Mouse (Mus musculus): ENCODE results near the gene Esd. TPM values are rescaled to one million over a fixed set of nuclear protein-coding genes. Genes with fewer than 3 reads are reported as not detected.

The Esd gene
- total and polyA plus RNA-seq, 2 experiments from 2014 or later: 287 to 352 TPM

- peaks cover 45% of the 10 kb centered on the region for H3K36me3 ChIP-seq (replicated peaks; ENCODE audit: control insufficient read depth, insufficient read depth, low read length)
- TF ChIP-seq EP300 (IDR thresholded peaks at IDR 0.05; ENCODE audit: low read depth): no peak
- no peak for TF ChIP-seq CTCF (IDR thresholded peaks at IDR 0.05; ENCODE audit: low read depth)
- H3K9ac ChIP-seq (replicated peaks; ENCODE audit: low read depth, low read length): no peak overlapping the region
Observed at GRCm38 (mm10) chr14:74774046-74774619, 42.0 kb downstream of the Esd start.

DNA sequence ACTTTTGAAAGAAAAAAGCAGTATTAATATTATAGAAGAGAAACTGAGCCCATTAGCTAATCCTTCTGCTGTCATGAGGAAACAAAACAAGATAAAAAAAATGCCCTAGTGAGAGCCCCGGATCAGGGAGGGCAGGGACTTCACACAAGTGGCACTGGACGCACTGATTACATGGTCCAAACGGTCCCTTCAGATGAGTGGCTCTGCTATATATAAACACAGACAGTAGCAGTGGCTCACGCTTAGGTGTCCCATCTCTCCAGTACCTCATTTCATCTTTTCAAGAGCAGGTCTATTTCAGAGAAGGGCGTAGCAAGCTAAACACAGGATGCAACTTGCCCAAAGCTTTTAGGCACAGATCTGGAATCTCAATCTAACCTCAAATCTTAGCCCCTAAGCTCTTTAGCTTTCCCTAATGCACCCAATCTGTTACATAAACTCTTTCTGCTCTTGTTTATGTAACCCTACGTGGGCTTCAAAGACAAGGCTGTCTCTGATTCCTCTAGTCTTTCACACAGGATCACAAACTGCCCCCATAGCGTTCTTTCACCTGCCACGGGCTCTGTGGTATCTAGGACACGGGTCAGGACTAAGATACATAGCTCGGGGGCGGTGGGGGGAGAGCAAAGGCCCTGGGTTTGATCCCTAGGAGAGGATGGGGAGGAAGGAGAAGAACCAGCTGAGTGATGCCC lies 52.3 kb downstream of the Esd start:
- H3K9ac ChIP-seq (replicated peaks; ENCODE audit: low read depth, low read length): no peak overlapping the region
- TF ChIP-seq EP300 (IDR thresholded peaks at IDR 0.05; ENCODE audit: low read depth) (no peak), CTCF (IDR thresholded peaks at IDR 0.05; ENCODE audit: low read depth) (no peak)
- H3K4me2 ChIP-seq (ENCODE audit: low read depth, low read length): no peak overlapping the region
- H3K4me3 ChIP-seq (ENCODE audit: low read depth, low read length): no peak overlapping the region
- ATAC-seq (ENCODE audit: insufficient read depth, low read depth): peak; percentile 69
- peaks cover 6% of the 10 kb centered on the region; the same call in 1 of the 2 replicates for H3K4me1 ChIP-seq (ENCODE audit: control insufficient read depth, insufficient read depth)
- H3K27me3 ChIP-seq (ENCODE audit: control insufficient read depth, insufficient read depth, low read length): no peaks in the 10 kb centered on the region
- no peaks in the 10 kb centered on the region for H3K9me3 ChIP-seq (replicated peaks; ENCODE audit: control insufficient read depth, low read length)
- no peak overlapping the region for H3K27ac ChIP-seq (ENCODE audit: low read depth)
- WGBS: 61% methylated on average over 11 of the region's 11 CpGs
- DNase-seq (ENCODE audit: low spot score): no peak
- peaks cover 31% of the 10 kb centered on the region for H3K36me3 ChIP-seq (replicated peaks; ENCODE audit: control insufficient read depth, insufficient read depth, low read length)

More at GRCm38 (mm10) chr14:74774046-74774619, 42.0 kb downstream of the Esd start:
- WGBS: 82% methylated on average over 10 of the region's 10 CpGs
- H3K4me2 ChIP-seq (ENCODE audit: low read depth, low read length): no peak overlapping the region
- H3K27me3 ChIP-seq (ENCODE audit: control insufficient read depth, insufficient read depth, low read length): no peaks in the 10 kb centered on the region
- no peak overlapping the region for H3K27ac ChIP-seq (ENCODE audit: low read depth)
- no peaks in the 10 kb centered on the region for H3K4me1 ChIP-seq (ENCODE audit: control insufficient read depth, insufficient read depth)
- no peak overlapping the region for H3K4me3 ChIP-seq (ENCODE audit: low read depth, low read length)
- H3K9me3 ChIP-seq (replicated peaks; ENCODE audit: control insufficient read depth, low read length): 0 out of 2 replicates have a peak, but pooled peaks cover 4% of the 10 kb centered on the region
- ATAC-seq (ENCODE audit: insufficient read depth, low read depth) (no peak), DNase-seq (ENCODE audit: low spot score) (no peak)

DNA sequence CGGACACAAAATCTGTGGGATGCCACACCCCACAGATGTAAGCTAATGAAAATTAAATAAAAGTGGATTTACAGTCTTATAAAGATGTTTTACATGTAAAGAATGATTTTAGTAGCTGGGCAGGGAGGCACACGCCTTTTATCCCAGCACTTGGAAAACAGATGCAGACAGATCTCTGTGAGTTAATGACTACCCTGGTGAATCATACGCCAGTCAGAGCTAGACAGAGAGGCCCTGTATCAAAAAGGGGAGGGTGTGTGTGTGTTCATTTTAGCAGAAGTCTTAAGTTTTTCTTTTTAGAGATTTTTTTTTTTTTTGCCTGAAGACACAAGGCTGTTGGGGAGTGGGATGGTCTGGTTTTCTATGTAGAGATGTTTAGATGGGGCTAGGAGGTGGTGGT lies 55.6 kb downstream of the Esd start:
- Histone ChIP-seq H3K4me2 (ENCODE audit: low read depth, low read length) (no peak overlapping the region), H3K9ac (replicated peaks; ENCODE audit: low read depth, low read length) (no peak overlapping the region), H3K4me1 (ENCODE audit: control insufficient read depth, insufficient read depth) (peaks cover 6% of the 10 kb centered on the region; the same call in 1 of the 2 replicates), H3K27ac (ENCODE audit: low read depth) (no peak overlapping the region), H3K9me3 (replicated peaks; ENCODE audit: control insufficient read depth, low read length) (no peaks in the 10 kb centered on the region), H3K4me3 (ENCODE audit: low read depth, low read length) (no peak overlapping the region), H3K36me3 (replicated peaks; ENCODE audit: control insufficient read depth, insufficient read depth, low read length) (peaks cover 33% of the 10 kb centered on the region), H3K27me3 (ENCODE audit: control insufficient read depth, insufficient read depth, low read length) (no peaks in the 10 kb centered on the region)
- ATAC-seq (ENCODE audit: insufficient read depth, low read depth) (no peak), DNase-seq (ENCODE audit: low spot score) (no peak)
- 91% methylated on average over 3 of the region's 3 CpGs for WGBS
- no peak for TF ChIP-seq EP300 (IDR thresholded peaks at IDR 0.05; ENCODE audit: low read depth)
- TF ChIP-seq CTCF (IDR thresholded peaks at IDR 0.05; ENCODE audit: low read depth): no peak

DNA sequence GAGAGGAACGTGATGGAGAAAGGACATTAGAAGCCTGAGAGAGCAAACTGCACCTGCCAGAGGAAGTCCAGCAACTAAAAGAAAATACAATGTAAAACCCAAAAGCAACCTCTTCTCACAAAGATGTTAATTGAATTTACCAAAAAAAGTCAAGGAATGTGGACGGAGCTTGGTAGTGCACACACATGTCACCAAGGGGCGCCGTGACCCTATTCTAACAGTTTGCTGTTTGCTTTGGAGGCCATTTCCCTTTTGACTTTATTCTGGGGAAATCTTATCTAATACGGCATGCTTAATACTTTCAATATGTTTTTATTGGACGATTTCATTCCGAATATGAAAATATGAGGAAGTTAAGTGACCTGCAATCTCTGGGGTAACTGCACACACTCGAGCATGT lies 56.7 kb downstream of the Esd start:
- Histone ChIP-seq H3K4me3 (ENCODE audit: low read depth, low read length) (no peak overlapping the region), H3K27ac (ENCODE audit: low read depth) (no peak overlapping the region), H3K27me3 (ENCODE audit: control insufficient read depth, insufficient read depth, low read length) (no peaks in the 10 kb centered on the region), H3K4me2 (ENCODE audit: low read depth, low read length) (no peak overlapping the region), H3K4me1 (ENCODE audit: control insufficient read depth, insufficient read depth) (peaks cover 6% of the 10 kb centered on the region; the same call in 1 of the 2 replicates), H3K9ac (replicated peaks; ENCODE audit: low read depth, low read length) (no peak overlapping the region), H3K9me3 (replicated peaks; ENCODE audit: control insufficient read depth, low read length) (no peaks in the 10 kb centered on the region), H3K36me3 (replicated peaks; ENCODE audit: control insufficient read depth, insufficient read depth, low read length) (peaks cover 36% of the 10 kb centered on the region)
- 71% methylated on average over 8 of the region's 8 CpGs for WGBS
- ATAC-seq (ENCODE audit: insufficient read depth, low read depth): no peak
- TF ChIP-seq CTCF (IDR thresholded peaks at IDR 0.05; ENCODE audit: low read depth) (peak; percentile 40), EP300 (IDR thresholded peaks at IDR 0.05; ENCODE audit: low read depth) (no peak)
- no peak for DNase-seq (ENCODE audit: low spot score)

- DNase-seq (ENCODE audit: low spot score) (no peak), ATAC-seq (ENCODE audit: insufficient read depth, low read depth) (no peak)
- H3K9me3 ChIP-seq (replicated peaks; ENCODE audit: control insufficient read depth, low read length): no peaks in the 10 kb centered on the region
- H3K36me3 ChIP-seq (replicated peaks; ENCODE audit: control insufficient read depth, insufficient read depth, low read length): peaks cover 32% of the 10 kb centered on the region
- no peak overlapping the region for H3K4me3 ChIP-seq (ENCODE audit: low read depth, low read length)
- no peak overlapping the region for H3K9ac ChIP-seq (replicated peaks; ENCODE audit: low read depth, low read length)
- no peaks in the 10 kb centered on the region for H3K4me1 ChIP-seq (ENCODE audit: control insufficient read depth, insufficient read depth)
- H3K27ac ChIP-seq (ENCODE audit: low read depth): no peak overlapping the region
- H3K4me2 ChIP-seq (ENCODE audit: low read depth, low read length): no peak overlapping the region
- TF ChIP-seq EP300 (IDR thresholded peaks at IDR 0.05; ENCODE audit: low read depth) (no peak), CTCF (IDR thresholded peaks at IDR 0.05; ENCODE audit: low read depth) (no peak)
- no peaks in the 10 kb centered on the region for H3K27me3 ChIP-seq (ENCODE audit: control insufficient read depth, insufficient read depth, low read length)
- 65% methylated on average over 5 of the region's 5 CpGs for WGBS
Observed at GRCm38 (mm10) chr14:74790535-74790934, 58.4 kb downstream of the Esd start.
